Mouse (Mus musculus) brain, adult 2 months (tissue): Measurements from ENCODE around the gene Dpy19l1.

Experiments used
- DNase-seq: peaks from one replicate; pipeline ENCODE4 v3.0.0; 2011; ENCODE audit warnings: low read depth, low spot score

The Dpy19l1 gene

GRCm38 (mm10) chr9:24470166-24470565, 32.8 kb downstream of the Dpy19l1 start:
- DNase-seq: no peak

GRCm38 (mm10) chr9:24467186-24467585, 35.8 kb downstream of the Dpy19l1 start:
- peak; percentile 20 for DNase-seq

GRCm38 (mm10) chr9:24466649-24467048, 36.3 kb downstream of the Dpy19l1 start:
- peak; percentile 42 for DNase-seq

- peak; percentile 76 for DNase-seq
Observed at GRCm38 (mm10) chr9:24461379-24461961, 41.5 kb downstream of the Dpy19l1 start.

- no peak for DNase-seq
Observed at GRCm38 (mm10) chr9:24453833-24454232, 49.1 kb downstream of the Dpy19l1 start.

- peak; percentile 12 for DNase-seq
Observed at GRCm38 (mm10) chr9:24450976-24451375, 52.0 kb downstream of the Dpy19l1 start.

GRCm38 (mm10) chr9:24450524-24450923, 52.4 kb downstream of the Dpy19l1 start:
- DNase-seq: peak; percentile 31

- no peak for DNase-seq
Observed at GRCm38 (mm10) chr9:24434901-24435300, 68.0 kb downstream of the Dpy19l1 start.

GRCm38 (mm10) chr9:24429721-24430120, 73.2 kb downstream of the Dpy19l1 start:
- no peak for DNase-seq

- DNase-seq: no peak
Observed at GRCm38 (mm10) chr9:24425679-24426078, 77.3 kb downstream of the Dpy19l1 start.

GRCm38 (mm10) chr9:24423241-24423640, 79.7 kb downstream of the Dpy19l1 start:
- no peak for DNase-seq

- DNase-seq: no peak
Observed at GRCm38 (mm10) chr9:24421888-24422287, 81.1 kb downstream of the Dpy19l1 start.

GRCm38 (mm10) chr9:24421221-24421620, 81.7 kb downstream of the Dpy19l1 start:
- DNase-seq: no peak

GRCm38 (mm10) chr9:24420144-24420543, 82.8 kb downstream of the Dpy19l1 start:
- no peak for DNase-seq

GRCm38 (mm10) chr9:24418281-24418680, 84.7 kb downstream of the Dpy19l1 start:
- DNase-seq: peak; percentile 71

- no peak for DNase-seq
Observed at GRCm38 (mm10) chr9:24411483-24411882, 91.5 kb downstream of the Dpy19l1 start.

- DNase-seq: no peak
Observed at GRCm38 (mm10) chr9:24410439-24410838, 92.5 kb downstream of the Dpy19l1 start.

GRCm38 (mm10) chr9:24407992-24408391, 94.9 kb downstream of the Dpy19l1 start:
- DNase-seq: peak; percentile 18

GRCm38 (mm10) chr9:24394146-24394545, 108.8 kb downstream of the Dpy19l1 start:
- peak; percentile 43 for DNase-seq

GRCm38 (mm10) chr9:24390807-24391370, 112.1 kb downstream of the Dpy19l1 start:
- DNase-seq: peak; percentile 39

GRCm38 (mm10) chr9:24387230-24387629, 115.7 kb downstream of the Dpy19l1 start:
- no peak for DNase-seq

GRCm38 (mm10) chr9:24379321-24379720, 123.6 kb downstream of the Dpy19l1 start:
- peak; percentile 59 for DNase-seq

- no peak for DNase-seq
Observed at GRCm38 (mm10) chr9:24378848-24379247, 124.1 kb downstream of the Dpy19l1 start.
